Mouse (Mus musculus): ENCODE results near the gene Dab2ip. TPM values are rescaled to one million over a fixed set of nuclear protein-coding genes. Genes with fewer than 3 reads are reported as not detected.

Gene Dab2ip
- total and polyA plus RNA-seq, 3 experiments, result 4.0 to 9.9 TPM; not detected in 1

DNA sequence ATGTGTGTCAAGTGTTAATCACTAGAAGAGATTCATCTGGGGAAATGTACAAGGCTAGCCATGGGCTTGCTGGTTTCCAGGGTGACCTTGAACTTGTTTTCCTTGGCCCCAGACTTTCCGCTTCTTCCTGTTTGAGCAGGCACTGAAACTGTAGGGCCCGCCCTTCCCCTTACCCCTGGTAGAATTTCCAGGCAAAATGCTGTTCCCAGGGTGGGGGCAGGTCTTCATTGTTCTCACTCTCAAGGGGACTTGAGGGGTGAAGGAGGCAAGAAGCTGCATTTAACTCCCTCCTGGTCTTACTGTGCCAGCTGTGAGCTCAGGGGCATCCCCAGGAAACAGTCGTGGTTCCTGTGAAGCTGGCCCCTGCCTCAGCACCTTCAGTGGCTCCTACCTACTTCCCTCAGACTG is 55.9 kb downstream of the Dab2ip start:
- Histone ChIP-seq H3K79me2 (ENCODE audit: control insufficient read depth, insufficient read depth, low read length, poor library complexity) (no peaks in the 10 kb centered on the region), H3K4me1 (ENCODE audit: control insufficient read depth in 1 of 2, insufficient read depth in 2 of 2, low read length in 2 of 2) (no peaks in the 10 kb centered on the region), H3K27ac (ENCODE audit: control insufficient read depth, low read depth, low read length) (no peak overlapping the region), H3K9ac (ENCODE audit: control insufficient read depth, low read depth, low read length, poor library complexity, severe bottlenecking) (no peak overlapping the region), H3K36me3 (ENCODE audit: control insufficient read depth in 1 of 2, insufficient read depth in 2 of 2, low read length in 2 of 2) (no peaks in the 10 kb centered on the region), H3K9me3 (replicated peaks; ENCODE audit: insufficient read depth, low read length) (no peaks in the 10 kb centered on the region), H3K27me3 (ENCODE audit: control insufficient read depth in 1 of 2, insufficient read depth in 2 of 2, low read length in 2 of 2) (peaks cover 4 to 8% of the 10 kb centered on the region in 2 experiments; a peak in 2 of 4 replicates), H3K4me3 (ENCODE audit: control insufficient read depth in 1 of 2, insufficient read depth in 1 of 2, low read depth in 2 of 2, low read length in 2 of 2) (no peak overlapping the region)
- no peak for DNase-seq (ENCODE audit: low read depth, low spot score)
- TF ChIP-seq TAL1 (IDR thresholded peaks at IDR 0.05; ENCODE audit: low read length), result no peak
- no peak for TF ChIP-seq ZKSCAN1 (IDR thresholded peaks at IDR 0.05; ENCODE audit: low read depth, low read length)
- TF ChIP-seq CTCF (IDR thresholded peaks at IDR 0.05 in 2 of 3, conservative IDR thresholded peaks at IDR 0.05 in 1 of 3; ENCODE audit: control insufficient read depth in 1 of 3, insufficient read depth in 1 of 3, low read depth in 2 of 3, low read length in 3 of 3, poor library complexity in 1 of 3, severe bottlenecking in 1 of 3), result no peak
- no peak for TF ChIP-seq CHD1 (IDR thresholded peaks at IDR 0.05; ENCODE audit: low read depth, low read length)
- TF ChIP-seq MEF2A (IDR thresholded peaks at IDR 0.05; ENCODE audit: extremely low read depth, insufficient replicate concordance, low read depth, low read length, poor library complexity, severe bottlenecking), result no peak
- no peak for TF ChIP-seq USF2 (IDR thresholded peaks at IDR 0.05; ENCODE audit: borderline replicate concordance in 1 of 2, insufficient read depth in 1 of 2, low read depth in 1 of 2, low read length in 2 of 2)
- TF ChIP-seq RAD21 (IDR thresholded peaks at IDR 0.05; ENCODE audit: low read depth, low read length), result no peak
- no peak for TF ChIP-seq ELF1 (IDR thresholded peaks at IDR 0.05; ENCODE audit: low read depth, low read length)
- no peak for TF ChIP-seq ETS1 (IDR thresholded peaks at IDR 0.05; ENCODE audit: low read depth, low read length)
- TF ChIP-seq USF1 (IDR thresholded peaks at IDR 0.05; ENCODE audit: low read depth, low read length), result no peak
- no peak for TF ChIP-seq E2F4 (IDR thresholded peaks at IDR 0.05; ENCODE audit: borderline replicate concordance, low read depth, low read length)

DNA sequence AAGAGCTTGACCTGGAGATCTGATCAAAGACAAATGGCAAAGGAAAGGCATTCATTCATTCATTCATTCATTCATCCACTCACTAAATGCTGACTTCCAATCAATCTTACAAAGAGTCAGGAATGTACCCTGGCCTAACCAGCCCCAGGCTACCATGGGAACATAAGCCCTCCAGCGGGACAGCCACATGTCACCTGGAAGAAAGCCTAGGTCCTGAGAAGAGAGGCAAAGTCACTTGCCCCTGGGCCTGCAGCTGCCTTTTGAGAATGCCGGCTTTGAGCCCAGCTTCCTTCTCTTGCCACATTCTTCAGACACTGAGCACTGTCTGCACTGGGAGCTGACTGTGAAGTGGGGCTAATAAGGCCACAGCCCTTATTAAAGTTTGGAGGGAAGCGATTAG is 56.3 kb downstream of the Dab2ip start:
- no peak for TF ChIP-seq ELF1 (IDR thresholded peaks at IDR 0.05; ENCODE audit: low read depth, low read length)
- no peaks in the 10 kb centered on the region for H3K36me3 ChIP-seq (ENCODE audit: control insufficient read depth in 1 of 2, insufficient read depth in 2 of 2, low read length in 2 of 2)
- H3K27ac ChIP-seq (ENCODE audit: control insufficient read depth, low read depth, low read length), result no peak overlapping the region
- no peak overlapping the region for H3K4me3 ChIP-seq (ENCODE audit: control insufficient read depth in 1 of 2, insufficient read depth in 1 of 2, low read depth in 2 of 2, low read length in 2 of 2)
- H3K9ac ChIP-seq (ENCODE audit: control insufficient read depth, low read depth, low read length, poor library complexity, severe bottlenecking), result no peak overlapping the region
- peaks cover 4 to 8% of the 10 kb centered on the region in 2 experiments; a peak in 2 of 4 replicates for H3K27me3 ChIP-seq (ENCODE audit: control insufficient read depth in 1 of 2, insufficient read depth in 2 of 2, low read length in 2 of 2)
- H3K4me1 ChIP-seq (ENCODE audit: control insufficient read depth in 1 of 2, insufficient read depth in 2 of 2, low read length in 2 of 2), result no peaks in the 10 kb centered on the region
- DNase-seq (ENCODE audit: low read depth, low spot score), result no peak
- no peaks in the 10 kb centered on the region for H3K79me2 ChIP-seq (ENCODE audit: control insufficient read depth, insufficient read depth, low read length, poor library complexity)
- H3K9me3 ChIP-seq (replicated peaks; ENCODE audit: insufficient read depth, low read length), result no peaks in the 10 kb centered on the region

DNA sequence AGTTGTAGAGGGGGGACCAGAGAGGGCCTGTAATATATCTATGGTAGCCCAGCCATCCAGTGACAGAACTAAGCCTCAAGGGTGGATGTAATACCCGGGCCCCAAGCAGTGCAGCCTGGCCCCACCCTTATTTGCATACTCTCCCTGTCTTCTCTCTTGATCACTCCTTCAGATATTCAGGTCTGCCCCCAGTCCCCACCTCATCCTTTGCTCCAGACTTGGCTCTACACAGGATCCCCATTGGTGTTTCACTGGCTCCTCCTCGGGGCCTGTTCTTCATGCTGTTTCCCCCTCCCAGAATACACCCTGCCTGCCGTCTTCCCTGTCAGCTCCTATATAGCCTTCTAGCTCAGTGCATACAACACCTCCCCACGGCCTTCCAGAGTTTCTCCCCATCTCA is 57.3 kb downstream of the Dab2ip start:
- H3K4me1 ChIP-seq (ENCODE audit: control insufficient read depth in 1 of 2, insufficient read depth in 2 of 2, low read length in 2 of 2), result no peaks in the 10 kb centered on the region
- no peak for TF ChIP-seq BHLHE40 (IDR thresholded peaks at IDR 0.05; ENCODE audit: borderline replicate concordance, low read depth, low read length)
- no peak for TF ChIP-seq RAD21 (IDR thresholded peaks at IDR 0.05; ENCODE audit: low read depth, low read length)
- TF ChIP-seq POLR2A (IDR thresholded peaks at IDR 0.05; ENCODE audit: control insufficient read depth in 1 of 2, insufficient read depth in 1 of 2, low read depth in 1 of 2, low read length in 2 of 2, poor library complexity in 1 of 2), result no peak
- no peak for TF ChIP-seq SMC3 (IDR thresholded peaks at IDR 0.05; ENCODE audit: low read depth, low read length)
- no peak for TF ChIP-seq ZKSCAN1 (IDR thresholded peaks at IDR 0.05; ENCODE audit: low read depth, low read length)
- TF ChIP-seq TAL1 (IDR thresholded peaks at IDR 0.05; ENCODE audit: low read length), result no peak
- TF ChIP-seq ZNF384 (IDR thresholded peaks at IDR 0.05; ENCODE audit: low read depth, low read length), result no peak
- no peak overlapping the region for H3K9ac ChIP-seq (ENCODE audit: control insufficient read depth, low read depth, low read length, poor library complexity, severe bottlenecking)
- H3K9me3 ChIP-seq (replicated peaks; ENCODE audit: insufficient read depth, low read length), result no peaks in the 10 kb centered on the region
- no peaks in the 10 kb centered on the region for H3K79me2 ChIP-seq (ENCODE audit: control insufficient read depth, insufficient read depth, low read length, poor library complexity)
- no peaks in the 10 kb centered on the region for H3K36me3 ChIP-seq (ENCODE audit: control insufficient read depth in 1 of 2, insufficient read depth in 2 of 2, low read length in 2 of 2)
- no peak for DNase-seq (ENCODE audit: low read depth, low spot score)
- H3K27ac ChIP-seq (ENCODE audit: control insufficient read depth, low read depth, low read length), result no peak overlapping the region
- peaks cover 4 to 8% of the 10 kb centered on the region in 2 experiments; a peak in 2 of 4 replicates for H3K27me3 ChIP-seq (ENCODE audit: control insufficient read depth in 1 of 2, insufficient read depth in 2 of 2, low read length in 2 of 2)
- H3K4me3 ChIP-seq (ENCODE audit: control insufficient read depth in 1 of 2, insufficient read depth in 1 of 2, low read depth in 2 of 2, low read length in 2 of 2), result no peak overlapping the region
